Mouse (Mus musculus) spleen, postnatal 36 days (tissue): ENCODE measurements around the gene Gk5.
A peak's percentile ranks its signal among the peaks of the same experiment; 100 is the strongest.
"Not testable (repeated sequence)": the region's sequence is repeated elsewhere in the genome, so short reads cannot be mapped to it uniquely, and the experiment has no call there.

Source experiments
- DNase-seq, 2 experiments: peaks; one replicate each; pipeline ENCODE4 v3.0.0; 2022; ENCODE audit warnings: low spot score in 2 of 2, mixed read lengths in 1 of 2

The Gk5 gene

GRCm38 (mm10) chr9:96144883-96145282 lies 25.7 kb downstream of the Gk5 start:
- DNase-seq = no peak

DNA sequence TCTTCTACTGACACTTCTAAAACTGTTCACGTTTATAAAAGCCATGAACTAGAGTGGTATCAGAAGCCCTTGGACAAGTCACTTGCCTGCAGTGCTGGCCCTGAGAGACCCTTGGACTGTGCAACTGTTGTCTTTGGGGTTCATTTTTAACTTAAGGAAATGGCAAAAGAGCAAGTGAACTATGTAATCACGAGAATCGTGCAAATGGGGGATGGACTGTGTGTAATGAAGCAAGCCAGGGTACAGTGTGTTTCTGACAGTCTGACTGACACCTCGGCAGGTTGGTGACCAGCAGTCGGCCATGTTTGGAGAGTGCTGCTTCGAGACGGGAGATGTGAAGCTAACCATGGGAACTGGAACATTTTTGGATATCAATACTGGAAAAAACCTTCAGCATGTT lies 33.6 kb downstream of the Gk5 start:
- no peak for DNase-seq

DNA sequence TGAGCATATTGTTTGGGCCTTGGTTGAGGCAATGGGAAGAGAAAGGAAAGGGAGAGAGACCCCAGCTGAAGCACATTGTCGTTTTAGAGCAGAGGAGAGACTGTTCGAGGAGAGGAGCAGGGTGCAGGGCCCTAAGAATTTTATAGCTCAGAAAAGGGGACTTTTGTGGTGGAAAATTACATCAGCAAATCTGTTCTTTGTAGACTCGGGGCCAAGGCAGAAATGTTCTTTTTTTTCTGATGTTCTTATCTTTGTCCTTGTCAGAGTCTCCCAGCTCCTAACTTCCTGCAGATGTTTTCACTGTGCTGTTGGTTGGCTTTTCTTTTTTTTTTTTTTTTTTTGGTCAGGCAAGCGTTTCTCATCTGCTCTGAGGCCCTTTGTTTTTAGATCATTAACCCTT lies 39.3 kb downstream of the Gk5 start:
- no peak for DNase-seq

- DNase-seq = no peak
Measured at GRCm38 (mm10) chr9:96159047-96159446, 39.9 kb downstream of the Gk5 start.

- no peak for DNase-seq
Measured at GRCm38 (mm10) chr9:96160767-96161166, 41.6 kb downstream of the Gk5 start.

DNA sequence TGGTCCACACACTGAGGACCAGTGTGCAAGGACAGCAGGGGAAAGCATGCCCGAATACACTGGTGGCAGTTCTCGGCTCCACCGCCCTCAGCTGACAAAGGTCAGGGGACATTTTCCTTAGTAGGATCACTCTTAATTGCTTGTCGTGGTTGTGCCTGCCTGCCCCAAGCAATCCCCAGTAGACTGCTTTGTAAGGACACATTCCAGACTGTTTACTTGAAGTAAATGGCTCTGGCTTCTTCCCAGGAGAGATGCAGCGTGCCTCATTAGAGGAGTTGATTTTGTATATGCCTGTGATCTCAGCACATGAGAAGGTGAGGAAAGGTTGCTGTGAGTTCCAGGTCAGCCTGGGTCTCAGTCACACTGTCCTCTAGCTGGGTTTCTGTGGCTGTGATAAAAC lies 43.3 kb downstream of the Gk5 start:
- DNase-seq = no peak

DNA sequence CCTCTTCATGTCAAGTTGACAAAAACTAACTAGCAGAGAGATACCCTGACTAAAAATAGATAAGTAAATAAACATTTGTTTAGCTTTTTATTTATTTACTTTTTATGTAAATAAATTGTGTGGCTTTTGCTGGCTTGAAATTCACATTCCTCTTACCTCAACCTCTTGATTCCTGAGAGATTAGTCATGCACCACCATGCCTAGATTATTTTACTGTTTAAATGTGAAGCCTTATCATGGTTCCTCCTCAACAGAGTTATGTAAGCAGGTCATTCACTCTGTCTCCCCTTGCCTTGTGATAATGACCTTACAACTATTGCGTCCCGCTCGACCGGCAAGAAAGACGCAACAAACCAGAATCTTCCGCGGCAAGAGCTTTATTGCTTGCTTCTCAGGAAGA lies 44.3 kb downstream of the Gk5 start:
- no peak for DNase-seq

DNA sequence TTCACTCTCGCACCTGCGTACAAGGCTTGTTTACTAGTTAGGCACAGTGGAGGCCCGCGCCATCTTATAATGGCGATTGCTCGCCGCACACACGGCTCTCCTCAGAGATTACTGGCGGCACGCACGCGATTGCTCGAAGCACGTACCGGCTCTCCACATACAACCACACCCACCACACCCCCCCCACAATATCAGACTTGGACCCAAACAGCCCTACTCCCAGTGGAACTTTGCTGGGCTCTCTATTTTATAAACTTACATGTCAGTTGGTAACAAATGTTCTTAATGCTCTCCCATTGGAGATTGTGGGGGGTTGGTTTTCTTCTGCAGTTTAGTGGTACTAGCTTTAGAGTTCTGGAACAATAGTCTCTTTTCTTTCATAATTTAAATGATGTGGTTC lies 44.8 kb downstream of the Gk5 start:
- not testable (repeated sequence) for DNase-seq

- peak; percentile 11 to 28 for DNase-seq
Measured at GRCm38 (mm10) chr9:96167168-96167585, 48.0 kb downstream of the Gk5 start.

GRCm38 (mm10) chr9:96170600-96170999 lies 51.4 kb downstream of the Gk5 start:
- no peak for DNase-seq

GRCm38 (mm10) chr9:96184909-96185308 lies 65.7 kb downstream of the Gk5 start:
- no peak for DNase-seq

GRCm38 (mm10) chr9:96186701-96187100 lies 67.5 kb downstream of the Gk5 start:
- no peak for DNase-seq

DNA sequence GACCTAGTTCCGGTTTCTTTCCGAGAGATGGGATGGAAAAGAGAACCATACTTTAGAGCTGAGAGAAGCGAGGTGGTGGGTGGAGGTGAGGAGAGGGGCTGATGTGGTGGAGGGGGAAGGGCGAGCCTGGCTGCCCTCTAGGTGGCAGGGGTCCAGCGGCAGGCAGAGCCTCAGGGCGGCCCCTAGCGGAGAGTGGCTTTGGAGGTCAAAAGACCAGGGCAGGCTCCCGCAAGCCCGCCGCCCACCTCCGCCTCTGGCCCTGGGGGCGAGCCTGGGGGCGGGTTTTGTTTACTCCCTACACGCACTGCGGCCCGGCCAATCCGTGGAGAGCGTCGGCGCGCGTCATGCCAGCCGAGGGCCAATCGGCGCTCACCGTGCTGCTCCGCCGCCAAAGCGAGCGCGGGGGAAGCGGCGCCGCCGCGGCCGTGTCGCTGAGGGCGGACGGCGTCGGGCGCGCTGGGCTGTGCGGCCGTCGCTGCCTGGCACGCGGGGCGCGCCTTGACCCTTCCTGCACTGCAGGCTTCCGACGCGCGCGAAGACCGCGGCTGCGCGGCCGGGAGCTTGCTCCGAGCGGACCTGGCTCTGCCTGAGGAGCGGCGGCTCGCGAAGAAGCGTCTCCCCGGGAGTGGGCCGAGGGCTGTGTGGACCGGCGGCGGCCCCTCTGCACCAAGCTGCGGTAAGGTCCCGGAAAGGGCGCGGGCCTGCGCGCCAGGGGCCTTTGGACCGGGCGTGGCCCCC lies 76.9 kb downstream of the Gk5 start, which contains the start of gene Tfdp2:
Tfdp2 (plus strand) TSS at position 391 of the 738 bp plus-strand sequence.
- DNase-seq = peak; percentile 84 to 85

- peak; percentile 13 to 22 for DNase-seq
Measured at GRCm38 (mm10) chr9:96196636-96197181, 77.5 kb downstream of the Gk5 start.

DNA sequence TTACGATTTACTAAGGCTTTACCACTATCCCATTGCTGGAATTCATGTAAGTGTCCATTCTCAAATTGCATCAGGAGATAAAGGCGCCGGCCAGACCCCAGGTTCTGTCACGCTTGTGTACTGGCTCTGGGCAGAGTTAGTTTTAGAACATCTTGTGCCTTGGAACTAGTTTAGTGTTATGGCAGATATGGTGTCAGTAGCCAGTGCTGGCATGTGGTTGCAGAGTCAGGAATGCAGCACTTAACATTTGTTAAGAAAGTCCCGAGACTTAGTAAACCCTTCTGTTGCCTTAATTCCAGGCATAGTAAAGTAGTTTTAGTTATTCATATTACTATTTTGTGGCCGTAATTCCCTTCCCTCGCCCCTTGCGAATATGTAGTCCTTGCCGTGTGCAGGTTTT lies 78.6 kb downstream of the Gk5 start:
- DNase-seq = no peak

GRCm38 (mm10) chr9:96203663-96204062 lies 84.5 kb downstream of the Gk5 start:
- DNase-seq = no peak

DNA sequence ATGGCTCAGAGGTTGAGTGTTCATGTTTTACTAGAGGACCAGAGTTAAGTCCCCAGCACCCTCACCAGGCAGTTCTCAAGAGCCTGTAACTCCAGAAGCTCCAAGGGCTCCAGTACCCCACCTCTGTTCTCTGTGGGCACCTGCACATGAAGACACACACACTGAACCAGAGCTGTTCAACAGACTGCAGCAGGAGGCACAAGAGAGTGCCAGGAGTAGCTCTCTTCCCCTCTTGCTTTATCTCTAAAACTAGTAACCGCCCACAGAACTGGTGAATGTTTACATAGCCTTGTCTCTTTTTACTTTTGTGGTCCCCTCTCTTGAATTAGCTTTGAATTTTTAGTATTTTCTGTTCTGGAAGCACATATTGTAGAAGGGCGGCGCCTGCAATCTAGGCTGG lies 88.3 kb downstream of the Gk5 start:
- DNase-seq = no peak

DNA sequence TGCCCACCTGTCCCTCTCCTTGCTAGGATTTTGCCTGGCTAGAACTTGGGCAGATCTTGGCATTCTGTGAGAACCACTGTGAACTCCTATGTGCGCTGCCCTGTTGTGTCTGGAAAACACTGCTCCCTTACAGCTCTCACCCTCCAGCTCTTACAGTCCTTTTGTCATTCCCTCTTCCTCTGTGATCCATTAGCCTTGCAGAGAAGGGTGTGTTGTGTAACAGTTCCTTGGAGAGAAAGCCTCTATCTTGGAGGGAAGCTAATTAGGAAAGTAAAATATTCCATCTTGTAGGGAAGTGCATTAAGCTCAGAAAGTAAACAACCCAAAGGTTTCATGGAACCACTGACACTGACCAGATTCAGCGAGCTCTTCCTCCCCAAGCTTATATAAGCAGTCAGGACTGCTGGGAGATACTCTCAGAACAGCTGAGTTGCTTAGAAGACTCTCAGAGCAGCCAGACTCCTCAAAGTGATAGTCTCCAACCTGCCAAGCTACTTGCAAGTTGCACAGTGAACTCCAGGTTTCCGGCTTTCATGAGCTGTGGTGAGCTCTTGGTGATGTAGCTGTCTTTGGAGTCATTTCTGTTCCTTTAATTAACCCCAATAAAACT lies 94.0 kb downstream of the Gk5 start:
- DNase-seq = no peak

DNA sequence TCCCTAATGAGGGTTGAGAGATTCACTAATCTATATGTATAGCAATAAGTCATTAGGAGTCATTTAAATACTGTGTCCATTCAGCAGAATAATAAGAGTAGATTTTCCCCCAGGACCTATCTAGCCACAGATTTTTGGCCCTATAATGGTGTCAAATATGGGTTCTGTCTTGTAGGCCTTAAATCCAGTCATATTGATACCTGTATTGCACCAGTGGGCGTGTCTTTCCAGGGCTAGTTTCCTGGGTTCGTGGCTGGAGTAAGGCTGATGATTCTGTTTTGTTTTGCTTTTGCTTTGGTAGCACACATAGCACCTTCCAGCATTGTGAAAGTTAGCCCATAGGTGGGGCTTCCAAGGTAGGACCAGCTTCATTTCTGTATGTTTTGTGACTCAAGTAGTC lies 95.0 kb downstream of the Gk5 start:
- DNase-seq = no peak

DNA sequence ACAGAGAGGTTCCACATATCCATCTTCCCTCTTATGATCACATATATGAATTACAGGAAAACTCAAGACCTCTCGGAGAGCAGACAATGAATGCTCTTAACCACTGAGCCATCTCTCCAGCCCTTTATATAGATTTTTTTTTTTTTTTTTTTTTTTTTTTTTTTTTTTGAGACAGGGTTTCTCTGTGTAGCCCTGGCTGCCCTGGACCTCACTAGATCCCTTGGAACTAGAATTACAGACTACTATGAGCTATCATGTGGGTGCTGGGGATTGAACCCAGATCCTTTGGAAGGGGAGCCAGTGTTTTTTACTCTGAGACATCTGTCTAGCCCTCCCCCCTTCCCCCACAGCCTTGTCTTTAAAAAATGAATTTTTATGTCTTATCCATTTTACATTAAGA lies 98.1 kb downstream of the Gk5 start:
- no peak for DNase-seq

DNA sequence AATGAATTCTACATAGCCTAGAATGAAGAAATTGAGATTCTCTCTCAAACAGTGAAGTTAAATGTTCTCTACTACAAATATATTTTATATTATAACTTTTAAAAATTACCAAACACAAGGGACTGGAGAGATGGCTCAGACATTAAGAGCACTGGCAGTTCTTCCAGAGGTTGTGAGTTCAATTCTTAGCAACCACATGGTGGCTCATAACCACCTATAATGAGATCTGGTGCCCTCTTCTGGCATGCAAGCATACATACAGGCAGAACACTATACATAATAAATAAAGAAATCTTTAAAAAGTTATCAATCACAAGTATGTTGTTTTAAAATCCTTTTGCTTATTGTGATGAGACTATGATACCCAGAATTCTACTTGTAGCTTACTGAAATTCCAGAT lies 98.6 kb downstream of the Gk5 start:
- peak in 1 of 2 experiments; percentile 7 for DNase-seq

GRCm38 (mm10) chr9:96219114-96219669 lies 100.0 kb downstream of the Gk5 start:
- peak; percentile 17 to 24 for DNase-seq

- DNase-seq = no peak
Measured at GRCm38 (mm10) chr9:96220419-96220818, 101.3 kb downstream of the Gk5 start.
